Mouse (Mus musculus): Measurements from ENCODE around the gene Phactr1.
A peak's percentile ranks its signal among the peaks of the same experiment; 100 is the strongest.

The Phactr1 gene

GRCm38 (mm10) chr13:43021031-43021430 lies 340.6 kb downstream of the Phactr1 start:
- no peak for DNase-seq (ENCODE audit: low read depth, low spot score)

GRCm38 (mm10) chr13:43023005-43023404 lies 342.6 kb downstream of the Phactr1 start:
- DNase-seq (ENCODE audit: low read depth, low spot score): no peak

DNA sequence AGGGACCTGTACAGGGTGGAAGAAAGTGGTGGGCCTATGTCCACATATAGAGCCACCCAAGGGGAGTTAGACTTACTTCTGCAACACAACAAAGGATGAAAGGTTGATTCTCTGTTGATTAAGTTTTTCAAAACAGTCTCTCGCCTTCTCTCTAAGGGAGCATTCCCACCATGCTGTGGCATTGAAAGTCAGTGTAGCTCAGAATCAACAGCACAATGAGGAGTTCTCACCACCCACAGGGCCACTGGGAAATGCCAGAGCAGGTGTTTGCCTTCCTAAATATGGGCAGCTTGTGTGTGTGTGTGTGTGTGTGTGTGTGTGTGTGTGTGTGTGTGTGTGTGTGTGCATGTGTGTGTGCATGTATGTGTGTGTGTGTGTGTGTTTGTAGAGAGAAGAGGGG lies 347.1 kb downstream of the Phactr1 start:
- no peak for DNase-seq (ENCODE audit: low read depth, low spot score)

DNA sequence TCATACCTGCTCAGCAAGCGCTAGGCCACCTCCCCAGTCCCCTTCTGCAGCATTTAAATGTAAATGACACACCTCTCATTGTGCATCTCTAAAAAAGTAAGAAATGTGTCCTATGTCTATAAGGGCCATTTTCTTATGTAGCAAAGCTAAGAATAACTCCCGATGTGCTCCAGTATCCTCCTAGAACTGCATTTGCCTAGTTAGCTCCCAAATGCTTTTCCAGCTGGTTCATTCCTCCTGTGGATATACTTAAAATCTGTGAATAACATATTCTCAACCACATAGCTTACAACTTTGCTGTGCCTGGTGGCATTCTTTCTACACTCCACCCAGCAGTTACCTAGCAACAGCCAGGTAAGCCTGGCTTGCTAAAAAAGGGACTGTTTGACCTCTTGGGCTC lies 349.8 kb downstream of the Phactr1 start:
- peak; percentile 51 for DNase-seq (ENCODE audit: low read depth, low spot score)

GRCm38 (mm10) chr13:43032451-43032850 lies 352.0 kb downstream of the Phactr1 start:
- no peak for DNase-seq (ENCODE audit: low read depth, low spot score)

GRCm38 (mm10) chr13:43036510-43036909 lies 356.1 kb downstream of the Phactr1 start:
- no peak for DNase-seq (ENCODE audit: low read depth, low spot score)

- DNase-seq (ENCODE audit: low read depth, low spot score): no peak
These were observed 362.3 kb downstream of the Phactr1 start for GRCm38 (mm10) chr13:43042766-43043165.

DNA sequence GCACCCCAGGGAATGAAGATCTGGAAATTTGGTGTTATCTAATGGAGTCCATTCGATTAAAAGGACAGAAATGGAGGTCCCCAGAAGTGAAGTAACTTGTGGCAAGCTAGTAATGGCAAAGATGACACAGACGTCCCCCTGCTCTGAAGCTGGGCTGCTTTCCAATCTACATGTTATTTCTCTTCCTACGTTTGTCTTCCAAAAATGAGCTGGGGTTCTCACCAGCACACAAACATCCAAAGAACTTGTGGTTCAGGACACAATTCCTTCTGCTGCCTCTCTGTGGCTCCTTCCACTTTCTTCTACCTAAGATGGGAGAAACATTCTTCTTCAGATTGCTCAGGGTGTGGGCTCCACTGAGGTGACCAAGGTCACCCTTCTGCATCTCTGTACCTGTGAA lies 368.1 kb downstream of the Phactr1 start:
- peak; percentile 54 for DNase-seq (ENCODE audit: low read depth, low spot score)

DNA sequence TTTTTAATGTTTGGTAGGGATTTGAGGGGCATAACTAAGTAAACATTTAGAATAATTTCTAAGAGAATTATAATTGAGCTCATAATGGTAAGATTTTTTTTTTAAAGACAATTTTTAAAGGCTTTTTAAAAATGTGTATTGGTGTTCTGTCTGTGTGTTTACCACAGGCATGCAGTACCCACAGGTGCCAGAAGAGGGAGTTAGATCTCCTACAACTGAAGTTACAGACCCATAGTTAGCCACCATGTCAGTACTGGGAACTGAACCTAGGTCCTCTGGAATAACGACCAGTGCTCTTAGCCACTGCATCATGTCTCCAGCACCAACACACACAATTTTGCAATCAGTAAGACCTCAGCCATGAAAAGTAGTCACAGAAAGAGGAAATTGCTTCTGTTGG lies 372.8 kb downstream of the Phactr1 start:
- DNase-seq (ENCODE audit: low read depth, low spot score): no peak

- DNase-seq (ENCODE audit: low read depth, low spot score): no peak
These were observed 374.7 kb downstream of the Phactr1 start for GRCm38 (mm10) chr13:43055136-43055535.

DNA sequence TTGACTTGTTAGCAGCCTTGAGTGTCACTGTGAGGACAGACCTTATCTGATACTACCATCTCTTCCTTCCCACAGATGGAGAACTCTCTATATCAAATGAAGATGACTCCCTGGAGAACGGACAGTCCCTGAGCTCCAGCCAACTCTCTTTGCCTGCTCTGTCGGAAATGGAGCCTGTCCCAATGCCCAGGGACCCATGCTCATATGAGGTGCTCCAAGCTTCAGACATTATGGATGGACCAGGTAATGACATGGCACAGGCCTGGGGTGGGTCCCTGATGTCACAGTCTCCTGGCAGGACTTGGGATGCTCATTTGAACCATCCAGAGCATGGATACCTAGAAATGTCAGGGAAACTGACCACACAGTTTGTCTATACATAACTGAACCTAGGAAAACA lies 376.7 kb downstream of the Phactr1 start:
- no peak for DNase-seq (ENCODE audit: low read depth, low spot score)

- no peak for DNase-seq (ENCODE audit: low read depth, low spot score)
These were observed 382.9 kb downstream of the Phactr1 start for GRCm38 (mm10) chr13:43063355-43063754.

DNA sequence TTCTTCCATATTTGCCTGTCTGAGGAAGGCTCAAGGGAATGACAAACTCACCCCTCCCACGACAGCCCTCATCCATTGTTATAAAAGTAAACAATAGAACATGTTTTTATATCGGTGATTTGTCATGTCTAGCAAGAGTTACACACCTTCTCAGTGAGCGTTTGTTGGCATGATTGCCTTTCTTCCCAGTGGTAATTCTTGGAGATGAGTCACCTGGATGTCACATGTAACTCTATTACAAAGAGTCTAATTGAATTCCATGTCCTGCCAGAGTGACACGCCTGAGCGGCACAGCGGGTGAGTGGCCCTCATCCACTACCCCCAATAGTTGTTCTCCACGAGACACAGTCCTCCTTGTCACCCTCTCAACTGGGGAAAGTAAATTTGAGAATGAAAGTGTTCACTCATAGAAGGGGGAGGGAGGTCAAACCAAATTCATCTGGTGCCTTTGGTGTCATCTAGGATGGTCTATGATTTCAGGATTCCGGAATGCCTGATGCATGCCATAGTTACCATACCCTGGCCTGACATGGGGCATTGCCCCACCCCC lies 388.4 kb downstream of the Phactr1 start:
- DNase-seq (ENCODE audit: low read depth, low spot score): no peak

GRCm38 (mm10) chr13:43070496-43070895 lies 390.1 kb downstream of the Phactr1 start:
- DNase-seq (ENCODE audit: low read depth, low spot score): no peak

GRCm38 (mm10) chr13:43070971-43071370 lies 390.5 kb downstream of the Phactr1 start:
- no peak for DNase-seq (ENCODE audit: low read depth, low spot score)

DNA sequence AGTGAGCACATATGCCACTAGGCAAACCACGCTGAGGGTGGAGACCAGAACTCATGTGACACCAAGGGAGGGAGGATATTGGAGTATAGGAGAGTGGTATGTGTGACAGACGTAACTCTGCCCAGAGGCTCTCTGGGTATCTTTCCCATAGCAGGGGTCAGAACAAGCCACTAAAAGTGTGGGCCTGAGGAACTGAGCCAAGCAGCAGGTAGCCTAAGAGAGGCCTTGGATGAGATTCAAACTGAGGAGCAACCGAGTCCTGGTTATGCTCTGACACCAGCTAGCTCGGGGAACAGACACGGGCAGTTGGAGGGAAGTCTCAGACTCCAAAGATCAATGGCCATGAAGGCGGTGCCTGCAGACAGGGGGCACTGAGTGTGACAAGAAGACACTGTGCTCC lies 395.0 kb downstream of the Phactr1 start:
- DNase-seq (ENCODE audit: low read depth, low spot score): no peak

GRCm38 (mm10) chr13:43077485-43077884 lies 397.1 kb downstream of the Phactr1 start:
- no peak for DNase-seq (ENCODE audit: low read depth, low spot score)

- DNase-seq (ENCODE audit: low read depth, low spot score): no peak
These were observed 404.8 kb downstream of the Phactr1 start for GRCm38 (mm10) chr13:43085226-43085625.

DNA sequence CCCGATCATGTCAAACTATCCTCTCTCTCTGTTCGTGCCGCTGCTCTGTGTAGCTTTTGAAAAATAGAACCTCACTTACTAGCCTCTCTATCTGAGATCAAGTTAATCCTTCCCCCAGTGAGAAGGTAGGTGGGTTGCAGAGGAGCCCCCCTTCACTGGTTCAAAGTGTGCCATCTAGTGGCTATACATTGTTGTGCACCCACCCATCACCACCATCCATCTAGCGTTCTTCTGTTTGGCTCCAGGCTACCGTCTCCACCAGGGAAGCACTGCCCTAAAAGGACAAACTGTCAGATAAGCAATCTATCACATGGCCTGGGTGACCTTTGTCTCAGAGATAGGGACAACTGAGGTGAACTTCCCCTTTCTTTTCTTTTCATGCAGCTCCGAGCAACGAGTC lies 413.9 kb downstream of the Phactr1 start:
- DNase-seq (ENCODE audit: low read depth, low spot score): no peak

DNA sequence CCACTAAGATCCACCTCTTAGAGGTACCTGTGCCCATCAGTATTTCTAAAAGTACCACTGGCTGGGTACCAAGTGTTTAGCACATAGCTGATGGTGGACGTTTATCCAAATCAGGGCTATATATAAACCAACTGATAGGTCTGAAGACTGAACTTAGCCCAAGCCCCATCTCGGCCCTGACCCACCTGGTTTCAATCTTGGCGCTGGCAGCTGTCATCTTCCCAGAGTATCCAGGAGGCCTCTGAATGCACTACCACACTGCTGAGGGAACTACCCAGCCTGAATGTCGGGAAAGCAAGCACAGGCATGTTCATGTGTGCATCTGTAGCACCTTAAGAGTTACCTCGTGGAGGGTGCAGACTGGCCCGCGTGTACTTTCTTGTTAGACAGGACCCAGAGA lies 422.5 kb downstream of the Phactr1 start:
- DNase-seq (ENCODE audit: low read depth, low spot score): no peak

DNA sequence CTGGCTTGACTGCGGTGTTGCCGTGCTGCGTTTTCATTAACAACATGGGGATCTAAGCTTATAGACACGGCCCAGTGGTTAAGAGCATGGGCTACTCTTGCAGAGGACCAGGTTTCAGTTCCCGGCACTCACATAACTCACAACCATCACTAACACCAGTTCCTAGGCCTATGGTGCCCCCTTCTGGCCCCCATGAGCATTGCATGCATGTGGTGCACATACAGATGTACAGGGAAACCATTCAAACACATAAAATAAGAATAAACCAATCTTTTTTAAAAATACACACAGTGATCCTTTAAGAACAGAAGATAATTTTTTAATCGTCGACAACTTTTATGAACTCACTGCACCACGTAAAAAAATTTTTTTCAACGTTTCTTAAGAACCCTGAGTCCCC lies 424.1 kb downstream of the Phactr1 start:
- DNase-seq (ENCODE audit: low read depth, low spot score): no peak

DNA sequence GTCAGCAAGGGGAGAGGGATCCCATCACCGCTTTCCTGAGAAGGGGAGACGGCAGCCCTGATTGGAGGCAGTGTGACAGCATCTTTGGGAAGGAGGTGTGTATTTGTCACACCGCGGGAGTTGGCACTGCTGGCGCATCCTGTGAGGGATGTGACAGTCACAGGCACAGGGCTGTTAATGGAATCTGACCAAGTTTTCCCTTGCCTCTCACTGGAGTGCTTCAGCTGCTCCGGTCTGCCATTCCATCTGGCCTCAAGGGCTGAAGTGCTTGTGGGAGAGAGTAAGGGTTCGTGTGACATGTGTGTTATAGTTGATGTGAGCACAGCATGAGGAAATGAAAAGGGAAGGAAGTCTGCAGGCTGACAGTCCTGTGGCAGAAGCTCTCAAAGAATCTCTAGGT lies 431.9 kb downstream of the Phactr1 start:
- peak; percentile 79 for DNase-seq (ENCODE audit: low read depth, low spot score)

DNA sequence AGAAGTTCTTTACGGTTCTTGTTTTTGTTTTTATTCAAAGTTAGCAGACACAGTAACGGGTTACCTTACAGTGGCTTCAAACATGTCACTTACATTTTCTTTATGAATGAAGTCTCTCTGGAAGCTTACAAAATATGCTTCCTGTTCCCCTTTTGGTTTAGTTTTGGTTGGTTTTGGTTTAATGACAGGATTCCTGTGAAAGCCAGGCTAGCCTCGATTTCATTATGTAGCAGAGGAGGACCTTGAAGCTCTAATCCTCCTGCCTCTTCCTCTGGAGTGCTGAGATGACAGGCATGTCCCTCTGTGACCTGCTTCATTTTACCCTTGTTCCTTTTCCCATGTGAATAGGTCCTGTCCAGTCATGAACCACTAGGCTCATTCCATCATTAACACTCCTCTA lies 432.3 kb downstream of the Phactr1 start:
- DNase-seq (ENCODE audit: low read depth, low spot score): no peak

GRCm38 (mm10) chr13:43113141-43113540 lies 432.7 kb downstream of the Phactr1 start:
- DNase-seq (ENCODE audit: low read depth, low spot score): no peak
